Comparison of ENCODE assay signal across 9 mouse cellular contexts in genomic region chr1:177984206-177984605, GRCm38 (mm10). TPM values are rescaled to one million over a fixed set of nuclear protein-coding genes. Genes with fewer than 3 reads are reported as not detected.
A peak's percentile ranks its signal among the peaks of the same experiment; 100 is the strongest.
DNase-seq lines count a peak whose midpoint lies in the region; ATAC-seq and TF ChIP-seq lines count a peak whose summit lies in the region.
"Had no signal": no experiment of that assay in that cellular context is flagged by ENCODE, and none has a peak within 500 bp of the region (broad histone marks: within the 10 kb centered on the region; RNA-seq: fewer than 3 reads in every experiment).

No protein-coding gene starts in this region.

- intact Hi-C loops in heart, postnatal 14 days (cut with DNase I), result loop anchor here (5.0 to 10.0 kb wide), 2 partner anchors 203 to 321 kb away; partner anchors contain the start of gene Desi2

- H3K27me3 ChIP-seq in heart, embryonic 14.5 days (ENCODE audit: control insufficient read depth, insufficient read depth, low read length), result no peaks in the 10 kb centered on the region
- H3K27me3 ChIP-seq in lung, postnatal 0 days (replicated peaks; ENCODE audit: insufficient read depth, low read length), result no peaks in the 10 kb centered on the region
- H3K27me3 ChIP-seq: Patski had no signal

- TF ChIP-seq CTCF in lung, postnatal 0 days (IDR thresholded peaks at IDR 0.05), result no peak

- no peaks in the 10 kb centered on the region for H3K4me1 ChIP-seq in heart, embryonic 14.5 days (ENCODE audit: control insufficient read depth in 2 of 2, insufficient read depth in 2 of 2, low read length in 2 of 2)
- H3K4me1 ChIP-seq in lung, postnatal 0 days (ENCODE audit: insufficient read depth, low read depth, low read length), result no peaks in the 10 kb centered on the region

- peak overlapping the region in 1 of 2 experiments; percentile 21; a peak in 2 of 4 replicates for H3K4me3 ChIP-seq in heart, embryonic 14.5 days (ENCODE audit: control insufficient read depth in 1 of 2, insufficient read depth in 1 of 2, low read depth in 1 of 2, low read length in 2 of 2)
- H3K4me3 ChIP-seq in lung, postnatal 0 days (ENCODE audit: low read depth, low read length), result peak overlapping the region; percentile 2; the same call in 1 of the 2 replicates

- no peak overlapping the region for H3K9ac ChIP-seq in heart, embryonic 14.5 days (ENCODE audit: low read length)
- no peak overlapping the region for H3K9ac ChIP-seq in lung, postnatal 0 days (replicated peaks; ENCODE audit: low read depth)

- ATAC-seq in heart, embryonic 14.5 days (ENCODE audit: insufficient number of reproducible peaks, insufficient read depth, low FRiP score, low read depth), result no peak
- peak; percentile 26 for ATAC-seq in lung, postnatal 0 days

- no peaks in the 10 kb centered on the region for H3K36me3 ChIP-seq in heart, embryonic 14.5 days (ENCODE audit: control insufficient read depth, insufficient read depth, low read length)
- no peaks in the 10 kb centered on the region for H3K36me3 ChIP-seq in lung, postnatal 0 days (ENCODE audit: insufficient read depth, low read length)

- H3K27ac ChIP-seq in heart, embryonic 14.5 days (replicated peaks in 1 of 2; ENCODE audit: control insufficient read depth in 1 of 2, insufficient read depth in 1 of 2, low read depth in 2 of 2, low read length in 2 of 2), result no peak overlapping the region
- H3K27ac ChIP-seq in lung, postnatal 0 days (ENCODE audit: low read length), result no peak overlapping the region

- TF ChIP-seq EP300 in lung, postnatal 0 days (IDR thresholded peaks at IDR 0.05), result peak; percentile 52; the same call in 1 of the 2 replicates

- WGBS in heart, embryonic 14.5 days, result 66% methylated on average over 9 of the region's 9 CpGs
- 47% methylated on average over 9 of the region's 9 CpGs for WGBS in lung, postnatal 0 days

- no peak for DNase-seq in heart, postnatal 14 days
- DNase-seq in cerebellum, postnatal 36 days, result peak; percentile 11 to 27
- peak; percentile 36 for DNase-seq in kidney, adult 18-20 months
- peak; percentile 86 for DNase-seq in lung, postnatal 0 days (ENCODE audit: low spot score)
- DNase-seq in frontal cortex, postnatal 14 days (ENCODE audit: low spot score in 2 of 2), result no peak
- no peak for DNase-seq in spleen, postnatal 36 days (ENCODE audit: low spot score in 2 of 2)
- no peak for DNase-seq in layer of hippocampus, adult 9-11 months

- H3K9me3 ChIP-seq in heart, embryonic 14.5 days (ENCODE audit: control insufficient read depth, low read length), result no peaks in the 10 kb centered on the region
- no peaks in the 10 kb centered on the region for H3K9me3 ChIP-seq in lung, postnatal 0 days (ENCODE audit: low read length)

- peak overlapping the region; percentile 54 for H3K4me2 ChIP-seq in heart, embryonic 14.5 days (ENCODE audit: low read length)
- peak overlapping the region; percentile 25; the same call in 1 of the 2 replicates for H3K4me2 ChIP-seq in lung, postnatal 0 days (replicated peaks; ENCODE audit: low read depth, low read length)

RNA-seq across cellular contexts. Expression of gene Catspere2, which starts 1.0 kb away (rescaled TPM):
- 0.12 and 0.26 TPM in 2 replicates for polyA plus RNA-seq in heart, embryonic 14.5 days (2014; fragmentation: Nextera tagmentation; extraction: Ambion mirVana)
- under 1 TPM; 0.07 to 0.12 TPM for total RNA-seq in heart, postnatal 14 days (2021)
- 1.9 TPM in 2 replicates for polyA plus RNA-seq in lung, postnatal 0 days (2015; fragmentation: Nextera tagmentation; extraction: Ambion mirVana)

Comparison
In these comparisons a context has a peak if more than half of its experiments do, and no peak if none do; other contexts are left out.
1. DNase-seq: peak in cerebellum, postnatal 36 days (2 of 2), kidney, adult 18-20 months (single experiment) and lung, postnatal 0 days (single experiment); none in heart, postnatal 14 days (0 of 2), frontal cortex, postnatal 14 days (0 of 2), spleen, postnatal 36 days (0 of 2) and layer of hippocampus, adult 9-11 months (single experiment).